Mouse (Mus musculus): ENCODE results near the gene Gm49387. TPM values are rescaled to one million over a fixed set of nuclear protein-coding genes. Genes with fewer than 3 reads are reported as not detected.

Gene Gm49387
- total RNA-seq, 4 experiments from 2014 or later: not detected

- no peak for DNase-seq (ENCODE audit: low spot score in 2 of 2)
These were observed 63.6 kb downstream of the Gm49387 start for GRCm38 (mm10) chr14:31576846-31577697.

- DNase-seq (ENCODE audit: low spot score in 2 of 2): peak in 1 of 2 experiments; percentile 39
These were observed 64.8 kb downstream of the Gm49387 start for GRCm38 (mm10) chr14:31575866-31576265.

GRCm38 (mm10) chr14:31574903-31575665 lies 65.6 kb downstream of the Gm49387 start:
- no peak for DNase-seq (ENCODE audit: low spot score in 2 of 2)

DNA sequence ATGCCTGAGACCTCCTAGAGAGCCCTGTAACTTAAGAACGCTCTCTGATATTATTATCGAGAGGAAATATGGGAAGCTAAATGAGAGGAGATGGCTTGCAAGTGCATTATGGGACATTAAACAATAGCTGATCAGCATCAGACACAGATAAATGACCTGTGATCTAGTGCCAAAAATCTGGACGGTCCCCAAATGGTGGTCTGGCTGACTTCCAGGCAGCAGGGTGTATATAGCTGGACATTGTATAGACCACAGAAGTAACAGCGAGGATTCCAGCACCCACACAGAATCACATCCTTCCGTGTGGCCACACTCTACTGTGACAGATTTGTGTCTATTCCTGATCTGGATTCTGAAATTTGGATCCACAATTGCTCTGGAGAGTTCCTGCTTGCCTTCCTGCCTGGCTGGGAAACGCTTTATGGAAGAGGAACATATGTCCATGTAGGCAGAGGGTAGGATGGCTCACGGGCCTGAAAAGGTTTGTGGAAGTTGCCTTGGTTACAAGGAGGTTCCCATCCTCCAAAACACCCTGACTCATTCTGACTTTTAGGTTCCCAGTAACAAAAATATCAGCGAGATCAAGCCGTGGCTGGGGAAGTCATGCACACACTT lies 68.0 kb downstream of the Gm49387 start:
- DNase-seq (ENCODE audit: low spot score in 2 of 2): peak; percentile 8 to 79

GRCm38 (mm10) chr14:31571419-31571818 lies 69.3 kb downstream of the Gm49387 start:
- DNase-seq (ENCODE audit: low spot score in 2 of 2): no peak

GRCm38 (mm10) chr14:31570131-31570951 lies 70.3 kb downstream of the Gm49387 start:
- DNase-seq (ENCODE audit: low spot score in 2 of 2): no peak

DNA sequence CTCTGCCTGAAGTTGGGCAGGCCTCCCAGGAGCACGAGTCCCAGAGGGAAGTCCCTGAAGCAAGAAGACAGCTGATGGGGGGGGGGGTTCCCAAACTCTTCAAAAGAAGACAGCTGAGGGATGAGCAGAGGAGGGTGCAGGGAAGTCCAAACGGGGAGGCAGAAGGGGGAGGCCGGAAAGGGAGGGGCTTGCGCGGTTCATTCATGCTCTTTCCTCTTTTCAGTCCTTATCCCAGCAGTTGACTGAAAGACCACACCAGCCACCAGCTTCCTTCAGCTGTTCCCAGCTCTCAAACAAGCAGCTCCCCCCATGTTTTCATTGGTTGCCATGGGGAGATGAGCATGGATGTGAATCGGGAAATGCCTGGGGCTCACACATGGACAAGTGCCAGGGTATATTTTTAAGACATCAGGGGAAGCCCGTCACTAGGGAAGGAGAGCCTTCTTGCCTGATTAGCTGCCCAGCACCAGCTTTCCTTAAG lies 71.5 kb downstream of the Gm49387 start:
- no peak for DNase-seq (ENCODE audit: low spot score in 2 of 2)

- DNase-seq (ENCODE audit: low spot score in 2 of 2): no peak
These were observed 75.0 kb downstream of the Gm49387 start for GRCm38 (mm10) chr14:31565478-31566212.

- DNase-seq (ENCODE audit: low spot score in 2 of 2): no peak
These were observed 76.1 kb downstream of the Gm49387 start for GRCm38 (mm10) chr14:31564452-31565179.

DNA sequence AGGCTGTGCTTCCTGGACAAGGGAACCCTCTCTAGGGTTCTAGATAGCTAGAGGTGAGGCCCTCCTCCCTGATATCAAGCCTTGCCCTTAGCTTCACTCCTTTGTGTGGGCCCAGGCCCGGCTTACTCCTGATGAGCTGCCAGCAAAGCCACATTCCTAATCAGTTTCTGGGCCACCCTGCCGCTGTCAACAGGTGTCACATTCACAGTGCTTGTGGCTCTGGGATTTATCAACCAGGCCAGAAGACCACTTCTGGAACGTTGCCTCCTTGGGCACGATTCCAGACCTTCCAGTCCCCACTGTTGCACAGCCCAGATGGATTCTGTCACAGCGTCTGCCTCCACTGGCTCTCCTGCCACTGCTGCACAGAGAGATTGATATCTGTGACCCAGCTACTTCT lies 79.8 kb downstream of the Gm49387 start:
- DNase-seq (ENCODE audit: low spot score in 2 of 2): no peak

- DNase-seq (ENCODE audit: low spot score in 2 of 2): no peak
These were observed 81.5 kb downstream of the Gm49387 start for GRCm38 (mm10) chr14:31559216-31559615.

DNA sequence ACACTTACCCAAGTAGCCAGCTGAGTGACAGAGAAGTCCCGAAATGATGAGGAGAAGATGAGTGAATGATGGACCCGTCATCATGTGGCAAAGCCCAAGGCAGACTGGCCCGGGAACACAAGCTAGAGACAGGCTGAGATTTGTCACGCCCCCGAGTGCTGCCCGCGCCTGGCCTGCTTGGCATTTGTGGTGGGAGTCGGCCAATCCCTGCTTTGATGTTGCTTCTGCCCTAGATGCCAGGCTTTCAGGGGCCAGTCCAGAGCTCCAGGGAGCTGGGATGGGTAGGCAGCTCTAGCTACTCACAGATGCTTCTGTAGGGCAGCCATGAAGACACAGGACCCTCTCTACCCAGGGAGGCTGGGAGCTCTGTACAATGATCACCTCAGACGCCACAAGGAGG lies 82.9 kb downstream of the Gm49387 start:
- DNase-seq (ENCODE audit: low spot score in 2 of 2): no peak

DNA sequence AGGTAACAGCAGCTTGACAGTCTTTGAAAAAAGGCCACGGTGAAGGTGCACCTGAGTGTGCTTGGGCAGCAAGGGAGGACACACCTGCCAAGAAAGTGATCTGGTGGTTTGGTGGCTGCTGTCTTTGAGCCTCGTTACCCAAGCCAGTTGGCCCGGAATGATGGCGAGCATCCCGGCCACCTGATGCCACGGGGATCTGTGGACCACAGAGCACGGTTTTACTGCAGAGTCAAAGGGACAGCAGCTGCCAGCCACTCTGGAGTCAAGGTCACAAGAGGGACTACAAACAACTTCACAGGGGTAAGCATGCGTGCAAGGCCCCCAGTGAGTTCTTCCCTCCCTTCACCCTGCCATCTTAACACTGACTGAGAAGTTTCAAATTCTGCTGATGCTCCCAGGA lies 83.4 kb downstream of the Gm49387 start:
- DNase-seq (ENCODE audit: low spot score in 2 of 2): no peak

DNA sequence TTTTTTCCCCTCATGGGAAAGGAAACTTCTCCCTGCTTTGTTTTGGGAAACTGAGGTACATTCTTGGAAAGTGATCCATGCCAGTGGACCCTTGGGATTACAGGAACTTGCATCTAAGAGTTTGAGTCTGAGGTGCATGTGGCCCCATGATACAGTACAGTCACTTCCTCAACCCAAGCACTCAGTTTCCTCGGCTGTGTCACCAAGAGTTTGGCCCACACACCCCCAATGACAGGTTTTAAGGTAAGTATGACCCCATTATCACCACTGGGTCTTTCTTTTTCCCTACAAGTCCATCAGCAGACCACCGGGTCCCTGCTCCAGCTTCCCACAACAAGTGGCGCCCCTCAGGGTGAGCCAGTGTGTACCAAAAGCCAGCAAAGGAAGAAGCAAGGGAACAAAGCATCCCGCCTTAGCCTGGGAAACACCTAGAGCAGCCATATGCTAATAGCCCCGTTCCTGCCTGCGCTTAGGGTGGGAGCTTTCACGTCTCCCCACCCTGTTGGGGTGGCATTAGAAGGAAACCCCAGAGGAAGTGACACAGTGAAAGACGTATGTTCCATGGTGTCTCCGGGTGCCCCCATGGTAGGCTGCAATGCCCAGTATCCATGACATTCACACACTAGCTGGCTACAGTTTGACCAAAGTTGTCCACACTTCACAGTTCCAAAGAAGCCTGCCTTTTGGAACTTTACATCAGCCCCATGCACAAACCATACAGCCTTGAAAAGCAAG lies 84.0 kb downstream of the Gm49387 start:
- no peak for DNase-seq (ENCODE audit: low spot score in 2 of 2)

DNA sequence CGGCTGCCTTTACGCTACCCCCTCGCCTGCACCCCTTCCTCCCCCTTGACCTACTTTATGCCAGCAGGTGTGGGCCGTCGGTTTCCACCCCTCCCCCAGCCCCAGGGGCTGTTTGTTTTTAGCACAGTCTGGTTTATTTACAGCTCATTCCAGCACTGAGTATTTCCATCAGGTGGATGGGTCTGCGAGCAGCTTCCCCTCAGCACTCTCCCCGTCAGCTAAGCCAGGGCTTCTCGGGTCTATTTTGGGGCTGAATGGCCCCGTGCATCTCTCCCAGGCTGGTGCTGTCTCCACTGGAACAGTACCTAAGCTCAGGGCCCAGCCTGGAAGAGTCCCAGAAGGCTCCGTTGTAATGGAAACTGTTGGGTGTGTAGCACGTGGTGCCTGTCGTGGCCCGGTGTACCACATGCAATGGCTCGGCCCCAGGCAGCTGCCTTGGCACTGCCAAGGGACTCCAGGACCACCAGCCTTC lies 84.7 kb downstream of the Gm49387 start:
- peak in 1 of 2 experiments; percentile 21 for DNase-seq (ENCODE audit: low spot score in 2 of 2)

- no peak for DNase-seq (ENCODE audit: low spot score in 2 of 2)
These were observed 85.7 kb downstream of the Gm49387 start for GRCm38 (mm10) chr14:31555021-31555420.

GRCm38 (mm10) chr14:31543885-31544442 lies 96.7 kb downstream of the Gm49387 start:
- DNase-seq (ENCODE audit: low spot score in 2 of 2): no peak

- DNase-seq (ENCODE audit: low spot score in 2 of 2): no peak
These were observed 103.4 kb downstream of the Gm49387 start for GRCm38 (mm10) chr14:31537298-31537697.
